Mouse (Mus musculus) cerebellum, postnatal 25 days (tissue): Measurements from ENCODE around the gene Trim7.
"Not testable (repeated sequence)": the region's sequence is repeated elsewhere in the genome, so short reads cannot be mapped to it uniquely, and the experiment has no call there.

Experiments
- DNase-seq, 2 experiments: peaks; one replicate each; pipeline ENCODE4 v3.0.0; 2021; ENCODE audit warnings: mixed read lengths in 2 of 2

Gene Trim7

GRCm38 (mm10) chr11:48825979-48826751 lies at the start of gene Trim7, which contains the start of gene Gm12184:
TSS of gene Trim7 (plus strand) at chr11:48826140.
TSS of gene Gm12184 (minus strand) at chr11:48826655.
- DNase-seq = peak; percentile 50 to 58

GRCm38 (mm10) chr11:48776664-48777063 lies 49.3 kb upstream of the Trim7 start:
- DNase-seq = no peak

- DNase-seq = no peak
These were observed 48.6 kb upstream of the Trim7 start for GRCm38 (mm10) chr11:48777303-48777702.

- peak in 1 of 2 experiments; percentile 52 for DNase-seq
These were observed 46.5 kb upstream of the Trim7 start for GRCm38 (mm10) chr11:48779450-48779849.

GRCm38 (mm10) chr11:48782243-48782642 lies 43.7 kb upstream of the Trim7 start:
- no peak for DNase-seq

GRCm38 (mm10) chr11:48787455-48788211 lies 38.3 kb upstream of the Trim7 start:
- peak; percentile 33 to 54 for DNase-seq

GRCm38 (mm10) chr11:48788311-48789089 lies 37.4 kb upstream of the Trim7 start:
- DNase-seq = peak; percentile 82 to 91

- no peak for DNase-seq
These were observed 36.7 kb upstream of the Trim7 start for GRCm38 (mm10) chr11:48789215-48789614.

GRCm38 (mm10) chr11:48789973-48790823 lies 35.7 kb upstream of the Trim7 start:
- peak; percentile 89 to 93 for DNase-seq

- DNase-seq = no peak
These were observed 35.0 kb upstream of the Trim7 start for GRCm38 (mm10) chr11:48790946-48791345.

GRCm38 (mm10) chr11:48791894-48792293 lies 34.0 kb upstream of the Trim7 start:
- DNase-seq = not testable (repeated sequence)

GRCm38 (mm10) chr11:48793184-48793583 lies 32.8 kb upstream of the Trim7 start:
- DNase-seq = no peak

GRCm38 (mm10) chr11:48795221-48795620 lies 30.7 kb upstream of the Trim7 start:
- peak in 1 of 2 experiments; percentile 44 for DNase-seq

- DNase-seq = no peak
These were observed 29.6 kb upstream of the Trim7 start for GRCm38 (mm10) chr11:48796290-48796689.

- no peak for DNase-seq
These were observed 28.7 kb upstream of the Trim7 start for GRCm38 (mm10) chr11:48797287-48797686.

- DNase-seq = no peak
These were observed 27.6 kb upstream of the Trim7 start for GRCm38 (mm10) chr11:48798308-48798707.

- DNase-seq = no peak
These were observed 26.7 kb upstream of the Trim7 start for GRCm38 (mm10) chr11:48798984-48799920.

GRCm38 (mm10) chr11:48799921-48800701 lies 25.8 kb upstream of the Trim7 start, which contains the start of gene Rack1:
TSS of gene Rack1 (plus strand) at chr11:48800332.
- peak; percentile 90 to 92 for DNase-seq

GRCm38 (mm10) chr11:48801831-48802772 lies 23.8 kb upstream of the Trim7 start:
- no peak for DNase-seq
